Mouse (Mus musculus) yolk sac, embryonic 10.5 days (tissue): Measurements from ENCODE around the gene Ak5.

ENCODE experiments used
- DNase-seq: peaks from one replicate; pipeline ENCODE4 v3.0.0-alpha.2; 2017; ENCODE audit warnings: low spot score

The Ak5 gene

GRCm38 (mm10) chr3:152516569-152516968, 151.6 kb downstream of the Ak5 start:
- no peak for DNase-seq

GRCm38 (mm10) chr3:152515959-152516358, 152.2 kb downstream of the Ak5 start:
- DNase-seq: no peak

GRCm38 (mm10) chr3:152512517-152512916, 155.6 kb downstream of the Ak5 start:
- no peak for DNase-seq

- DNase-seq: no peak
Measured at GRCm38 (mm10) chr3:152509268-152509667, 158.9 kb downstream of the Ak5 start.

GRCm38 (mm10) chr3:152508419-152508993, 159.7 kb downstream of the Ak5 start:
- no peak for DNase-seq

GRCm38 (mm10) chr3:152507900-152508299, 160.3 kb downstream of the Ak5 start:
- DNase-seq: no peak

GRCm38 (mm10) chr3:152498968-152499696, 169.0 kb downstream of the Ak5 start:
- no peak for DNase-seq

- no peak for DNase-seq
Measured at GRCm38 (mm10) chr3:152497842-152498241, 170.3 kb downstream of the Ak5 start.

- no peak for DNase-seq
Measured at GRCm38 (mm10) chr3:152497084-152497483, 171.1 kb downstream of the Ak5 start.

- DNase-seq: no peak
Measured at GRCm38 (mm10) chr3:152495415-152495898, 172.7 kb downstream of the Ak5 start.

GRCm38 (mm10) chr3:152494667-152495360, 173.3 kb downstream of the Ak5 start:
- DNase-seq: no peak

GRCm38 (mm10) chr3:152493813-152494212, 174.3 kb downstream of the Ak5 start:
- no peak for DNase-seq

GRCm38 (mm10) chr3:152492241-152492640, 175.9 kb downstream of the Ak5 start:
- DNase-seq: no peak

- no peak for DNase-seq
Measured at GRCm38 (mm10) chr3:152490423-152490822, 177.7 kb downstream of the Ak5 start.

- no peak for DNase-seq
Measured at GRCm38 (mm10) chr3:152488964-152489363, 179.2 kb downstream of the Ak5 start.

GRCm38 (mm10) chr3:152484206-152484605, 184.0 kb downstream of the Ak5 start:
- no peak for DNase-seq

- no peak for DNase-seq
Measured at GRCm38 (mm10) chr3:152483800-152484199, 184.4 kb downstream of the Ak5 start.

- no peak for DNase-seq
Measured at GRCm38 (mm10) chr3:152482182-152482581, 186.0 kb downstream of the Ak5 start.

- DNase-seq: no peak
Measured at GRCm38 (mm10) chr3:152480336-152480735, 187.8 kb downstream of the Ak5 start.

GRCm38 (mm10) chr3:152478599-152479435, 189.3 kb downstream of the Ak5 start:
- peak; percentile 70 for DNase-seq

GRCm38 (mm10) chr3:152477796-152478527, 190.2 kb downstream of the Ak5 start:
- peak; percentile 70 for DNase-seq
